Mouse (Mus musculus) heart, adult 2 months (tissue): ENCODE data around the gene Cfap54. TPM values are rescaled to one million over a fixed set of nuclear protein-coding genes. Genes with fewer than 3 reads are reported as not detected.

Experiments
- DNase-seq, 2 experiments: peaks; one replicate each; pipeline ENCODE4 v3.0.0; 2021
- H3K27ac ChIP-seq: fragments of 200-600 bp; 2 replicates; pipeline ENCODE4 v1.8.1; 2022
- H3K27me3 ChIP-seq: fragments of 200-500 bp; 2 replicates; pipeline ENCODE4 v1.6.1; 2012; ENCODE audit warnings: mild to moderate bottlenecking, low read length, inconsistent platforms, mixed read lengths; ENCODE audit not compliant: control insufficient read depth, insufficient read depth
- H3K36me3 ChIP-seq: fragments of 200-500 bp; 2 replicates; pipeline ENCODE4 v1.6.1; 2012; ENCODE audit warnings: low read length, inconsistent platforms; ENCODE audit not compliant: control insufficient read depth, insufficient read depth
- H3K4me1 ChIP-seq: fragments of 200-500 bp; 2 replicates; pipeline ENCODE4 v1.6.1; 2011; ENCODE audit warnings: low read length; ENCODE audit not compliant: control insufficient read depth, insufficient read depth
- H3K4me3 ChIP-seq: fragments of 200-600 bp; 2 replicates; pipeline ENCODE4 v1.8.1; 2022
- H3K79me2 ChIP-seq: fragments of 200-500 bp; replicated peaks from 2 replicates; pipeline ENCODE4 v1.6.1; 2012; ENCODE audit warnings: mild to moderate bottlenecking, inconsistent platforms, low read length, moderate library complexity, mixed read lengths; ENCODE audit not compliant: control insufficient read depth, insufficient read depth
- H3K9ac ChIP-seq: fragments of 200-500 bp; 2 replicates; pipeline ENCODE4 v1.6.1; 2012; ENCODE audit warnings: low read depth, mild to moderate bottlenecking, control low read depth, inconsistent platforms, low read length, mixed read lengths
- CTCF ChIP-seq: fragments of 200-600 bp; IDR thresholded peaks from 2 replicates; pipeline ENCODE4 v1.8.1; 2022; ENCODE audit warnings: antibody characterized with exemption, mild to moderate bottlenecking, moderate library complexity
- EP300 ChIP-seq: fragments of 200-500 bp; IDR thresholded peaks from 2 replicates; pipeline ENCODE4 v1.6.1; 2011; ENCODE audit warnings: low read depth, low read length, control low read depth; ENCODE audit not compliant: insufficient read depth
- POLR2A ChIP-seq: fragments of 200-500 bp; IDR thresholded peaks from 2 replicates; pipeline ENCODE4 v1.6.1; 2011; ENCODE audit warnings: mild to moderate bottlenecking, low read depth, low read length, control low read depth; ENCODE audit not compliant: insufficient read depth
- WGBS: fragments of 180-500 bp; shearing (Covaris S2); methylation state at CpG from one replicate; pipeline ENCODE4 v1.1.7; 2018; 5-methylcytosine and 5-hydroxymethylcytosine counted together
- intact Hi-C: fragments of 180-260 bp; cut with DNase I; formaldehyde crosslinking; loops from one replicate; pipeline ENCODE4 v1.15.1; 2025
- polyA plus RNA-seq: library from polyadenylated mRNA; depleted of rRNA; stranded (reverse); fragments of >200 nt; gene quantifications from 2 replicates; pipeline ENCODE4 v1.2.3, GENCODE M21; 2012
- total RNA-seq, 2 experiments: library from RNA; stranded (reverse); gene quantifications; 2 replicates each; pipeline ENCODE4 v1.2.3; 2021

Cfap54 gene
- total and polyA plus RNA-seq, 3 experiments = 0.26 to 0.82 (median 0.47) TPM

DNA sequence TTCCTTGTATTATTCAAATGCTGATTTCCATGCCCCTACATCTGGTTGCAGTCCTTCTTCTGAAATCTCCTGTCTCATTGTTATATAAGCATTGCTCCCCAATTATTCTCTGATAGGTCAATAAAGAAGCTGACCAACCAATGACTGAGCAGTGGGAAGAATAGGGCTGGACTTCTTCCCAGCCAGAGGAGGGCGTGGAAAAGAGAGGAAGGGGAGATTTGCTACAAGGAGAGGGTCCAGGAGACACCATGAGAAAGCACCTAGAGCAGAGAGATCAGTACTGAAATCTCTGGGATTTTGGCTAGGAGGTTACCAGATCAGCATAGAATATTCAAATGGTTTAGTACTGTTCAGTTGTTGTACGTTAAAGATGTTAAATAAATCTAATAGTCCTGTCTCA, 244.4 kb downstream of the Cfap54 start:
- H3K79me2 ChIP-seq = no peaks in the 10 kb centered on the region
- no peak for DNase-seq
- intact Hi-C loops = no loop called here
- no peak overlapping the region for H3K9ac ChIP-seq
- H3K4me1 ChIP-seq = no peaks in the 10 kb centered on the region
- H3K36me3 ChIP-seq = no peaks in the 10 kb centered on the region
- no peaks in the 10 kb centered on the region for H3K27me3 ChIP-seq
- 70% methylated on average over 2 of the region's 2 CpGs for WGBS
- H3K4me3 ChIP-seq = no peak overlapping the region
- no peak overlapping the region for H3K27ac ChIP-seq
- TF ChIP-seq POLR2A (no peak), EP300 (no peak), CTCF (no peak)

DNA sequence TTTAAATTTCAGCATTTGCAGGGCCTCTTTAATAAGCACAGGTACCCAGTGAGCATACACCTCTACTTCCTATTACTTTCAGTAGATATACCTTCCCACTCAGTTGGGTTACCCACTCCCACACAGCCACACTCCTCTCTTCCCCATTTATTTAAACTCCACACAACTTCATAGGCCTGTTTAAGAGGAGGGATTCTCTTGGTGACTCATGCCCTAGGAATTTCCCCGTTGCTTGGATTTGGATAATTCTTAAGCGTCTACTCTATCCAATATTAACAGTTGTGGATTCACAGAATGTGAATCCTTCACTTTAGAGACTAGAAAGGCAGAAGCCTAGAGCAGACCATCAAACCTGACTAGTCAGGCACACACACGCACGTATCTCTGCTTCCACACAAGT, 259.9 kb downstream of the Cfap54 start:
- intact Hi-C loops = no loop called here
- WGBS = 75% methylated on average over 4 of the region's 4 CpGs

DNA sequence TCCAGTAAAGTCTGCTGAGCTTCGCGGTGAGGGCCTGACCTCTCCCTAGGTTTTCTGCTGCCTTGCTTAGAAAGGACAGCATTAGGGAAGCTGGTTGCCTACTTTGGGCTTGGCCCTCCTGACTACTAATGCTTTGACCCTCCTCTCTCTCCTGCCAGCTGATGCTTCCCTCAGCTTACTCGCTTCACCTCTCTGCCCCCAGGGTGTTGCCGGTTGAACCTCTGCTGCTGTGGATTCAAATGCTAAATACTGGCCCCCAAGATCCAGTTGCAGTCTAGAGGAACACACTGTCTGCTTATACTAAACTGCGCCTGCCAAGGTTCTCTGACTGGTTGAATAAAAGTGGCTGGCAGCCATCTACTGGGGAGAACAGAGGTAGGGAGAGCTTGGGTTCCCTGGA, 263.2 kb downstream of the Cfap54 start:
- H3K27ac ChIP-seq = no peak overlapping the region
- H3K79me2 ChIP-seq = no peaks in the 10 kb centered on the region
- no peaks in the 10 kb centered on the region for H3K36me3 ChIP-seq
- no peak overlapping the region for H3K9ac ChIP-seq
- intact Hi-C loops = no loop called here
- no peak for DNase-seq
- H3K4me3 ChIP-seq = no peak overlapping the region
- 48% methylated on average over 5 of the region's 5 CpGs for WGBS
- TF ChIP-seq CTCF = no peak
- no peaks in the 10 kb centered on the region for H3K4me1 ChIP-seq
- H3K27me3 ChIP-seq = no peaks in the 10 kb centered on the region

More for the DNA sequence above, 259.9 kb downstream of the Cfap54 start:
- H3K9ac ChIP-seq = no peak overlapping the region
- no peaks in the 10 kb centered on the region for H3K4me1 ChIP-seq
- no peak for TF ChIP-seq CTCF
- TF ChIP-seq EP300 = no peak
- TF ChIP-seq POLR2A = no peak
- H3K27me3 ChIP-seq = no peaks in the 10 kb centered on the region
- no peaks in the 10 kb centered on the region for H3K79me2 ChIP-seq
- DNase-seq = no peak
- H3K36me3 ChIP-seq = no peaks in the 10 kb centered on the region
- no peak overlapping the region for H3K4me3 ChIP-seq
- H3K27ac ChIP-seq = no peak overlapping the region

DNA sequence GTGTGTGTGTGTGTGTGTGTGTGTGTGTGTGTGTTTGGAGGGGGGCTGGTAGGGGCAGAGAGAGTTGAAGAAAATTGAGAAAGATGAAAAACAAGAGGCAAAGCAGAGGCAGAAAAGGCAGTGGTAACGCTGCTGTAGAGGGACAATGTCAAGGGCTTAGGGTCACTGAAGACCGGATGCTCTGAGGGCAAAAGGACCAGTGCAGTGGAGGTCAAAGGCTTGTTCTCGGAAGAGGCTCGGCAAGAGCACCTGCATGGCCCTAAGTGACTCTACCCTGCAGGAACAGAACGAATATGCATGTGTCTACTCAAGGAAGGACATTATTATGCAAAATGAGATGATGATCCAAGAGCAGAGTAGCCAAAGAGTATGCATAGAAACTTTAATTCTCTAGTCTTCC, 264.5 kb downstream of the Cfap54 start:
- Histone ChIP-seq H3K4me1 (no peaks in the 10 kb centered on the region), H3K9ac (no peak overlapping the region), H3K4me3 (no peak overlapping the region), H3K79me2 (no peaks in the 10 kb centered on the region), H3K27ac (no peak overlapping the region), H3K36me3 (no peaks in the 10 kb centered on the region), H3K27me3 (no peaks in the 10 kb centered on the region)
- no peak for TF ChIP-seq CTCF
- TF ChIP-seq EP300 = no peak
- no peak for TF ChIP-seq POLR2A
- intact Hi-C loops = no loop called here
- 73% methylated on average over 5 of the region's 5 CpGs for WGBS
- no peak for DNase-seq

DNA sequence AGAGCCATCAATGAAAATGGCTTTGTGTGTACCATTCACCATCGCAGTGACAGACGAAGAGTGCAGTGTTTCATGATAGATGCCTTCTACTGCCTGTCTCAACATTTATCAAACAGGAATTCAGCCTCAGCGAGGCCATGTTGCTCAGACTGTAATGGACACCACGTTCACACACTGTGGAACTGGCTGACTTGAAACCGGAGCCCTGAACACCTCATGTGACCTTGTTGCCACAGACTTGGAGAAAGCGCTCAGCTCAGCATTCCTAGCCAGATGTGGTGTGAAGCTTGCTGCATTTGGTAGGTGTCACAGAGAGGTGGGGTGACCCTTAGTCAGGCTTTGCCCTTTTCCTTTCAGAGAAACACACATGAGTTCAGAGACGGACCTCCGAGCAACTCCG, 270.5 kb downstream of the Cfap54 start:
- H3K36me3 ChIP-seq = no peaks in the 10 kb centered on the region
- H3K27me3 ChIP-seq = no peaks in the 10 kb centered on the region
- intact Hi-C loops = no loop called here
- DNase-seq = no peak
- no peaks in the 10 kb centered on the region for H3K4me1 ChIP-seq
- TF ChIP-seq POLR2A (no peak), EP300 (no peak), CTCF (no peak)
- no peak overlapping the region for H3K9ac ChIP-seq
- H3K27ac ChIP-seq = no peak overlapping the region
- H3K4me3 ChIP-seq = no peak overlapping the region
- no peaks in the 10 kb centered on the region for H3K79me2 ChIP-seq
- 82% methylated on average over 9 of the region's 9 CpGs for WGBS

DNA sequence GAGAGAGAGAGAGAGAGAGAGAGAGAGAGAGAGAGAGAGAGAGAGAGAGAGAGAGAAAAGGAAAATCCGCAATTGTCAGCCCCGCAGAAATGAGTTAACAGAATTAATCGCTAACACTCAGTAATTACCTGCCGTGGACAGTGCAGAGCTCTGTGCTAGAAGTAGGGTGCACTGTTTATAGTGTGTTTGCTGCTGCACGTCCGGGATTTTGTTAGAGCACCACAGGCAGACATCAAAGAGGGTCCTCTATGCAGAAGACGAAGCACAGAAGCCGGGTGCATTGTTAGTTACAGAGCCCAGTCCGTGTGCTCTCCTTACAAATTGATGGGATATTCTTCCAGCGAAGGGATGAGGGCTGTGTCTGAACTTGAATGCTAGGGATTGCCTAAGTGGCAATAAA, 289.5 kb downstream of the Cfap54 start:
- Histone ChIP-seq H3K79me2 (no peaks in the 10 kb centered on the region), H3K27ac (no peak overlapping the region), H3K4me3 (no peak overlapping the region), H3K4me1 (no peaks in the 10 kb centered on the region), H3K27me3 (no peaks in the 10 kb centered on the region), H3K9ac (no peak overlapping the region), H3K36me3 (no peaks in the 10 kb centered on the region)
- TF ChIP-seq CTCF (no peak), POLR2A (no peak), EP300 (no peak)
- intact Hi-C loops = no loop called here
- no peak for DNase-seq
- 82% methylated on average over 10 of the region's 10 CpGs for WGBS
